Mouse (Mus musculus) lung, postnatal 0 days (tissue): ENCODE results near the gene Paqr6.

ENCODE experiments used
- CTCF ChIP-seq: IDR thresholded peaks from 2 replicates; pipeline ENCODE4 v1.5.1; 2016; ENCODE audit warnings: antibody characterized with exemption, mild to moderate bottlenecking
- EP300 ChIP-seq: IDR thresholded peaks from 2 replicates; pipeline ENCODE4 v1.6.1; 2016; ENCODE audit warnings: antibody characterized with exemption, mild to moderate bottlenecking, control low read depth

DNA sequence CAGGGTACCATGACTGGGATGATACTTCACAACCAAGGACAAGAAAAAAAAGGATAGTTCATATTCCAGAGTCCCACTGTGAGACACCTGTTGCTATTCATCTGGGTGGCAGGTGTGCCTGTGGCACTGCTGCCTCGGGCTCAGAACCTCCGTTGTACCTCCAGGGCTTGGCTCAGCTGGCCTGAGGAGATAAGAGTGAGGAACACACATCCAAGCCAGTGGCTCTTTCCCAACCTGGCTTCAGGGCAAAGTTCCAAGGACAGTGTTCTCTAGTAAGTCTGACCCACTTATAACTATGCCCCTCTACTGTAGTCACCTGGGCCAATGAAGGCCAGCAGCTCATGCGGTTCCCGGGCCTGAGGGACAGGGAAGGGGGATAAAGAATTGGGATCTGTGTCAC lies 47.3 kb downstream of the Paqr6 start:
- TF ChIP-seq CTCF, result no peak
- TF ChIP-seq EP300, result no peak
